Mouse (Mus musculus): ENCODE measurements at regions not wholly inside any gene's neighbourhood (a gene's known extent, or its start where the extent isn't known, plus 50 kb on each side); places are given as distances from the start of the nearest gene placed in this dataset.

DNA sequence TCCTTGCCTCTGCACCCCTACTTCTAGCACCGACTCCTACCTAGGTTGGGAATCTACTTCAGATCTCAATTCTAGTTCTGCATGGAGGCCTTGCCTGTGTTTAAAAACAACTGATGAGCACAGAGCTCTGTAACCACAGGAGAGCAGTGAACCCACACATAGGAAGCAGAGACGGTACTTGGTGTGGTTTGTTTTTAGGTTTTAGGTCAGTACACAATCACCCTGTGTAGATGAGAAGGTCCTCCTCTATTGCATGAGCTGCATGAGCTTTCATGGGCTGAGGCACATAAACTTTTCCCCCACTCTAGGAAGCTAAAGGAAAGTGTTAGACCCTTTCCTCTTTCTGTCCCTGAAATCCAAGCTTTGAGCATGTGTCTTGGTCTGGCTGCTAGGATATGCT is 390.4 kb upstream of the Nrp1 start:
- DNase-seq (ENCODE audit: low spot score in 2 of 2): no peak

GRCm38 (mm10) chr8:127973194-127973593 is 385.2 kb upstream of the Nrp1 start:
- no peak for DNase-seq (ENCODE audit: low spot score in 2 of 2)

DNA sequence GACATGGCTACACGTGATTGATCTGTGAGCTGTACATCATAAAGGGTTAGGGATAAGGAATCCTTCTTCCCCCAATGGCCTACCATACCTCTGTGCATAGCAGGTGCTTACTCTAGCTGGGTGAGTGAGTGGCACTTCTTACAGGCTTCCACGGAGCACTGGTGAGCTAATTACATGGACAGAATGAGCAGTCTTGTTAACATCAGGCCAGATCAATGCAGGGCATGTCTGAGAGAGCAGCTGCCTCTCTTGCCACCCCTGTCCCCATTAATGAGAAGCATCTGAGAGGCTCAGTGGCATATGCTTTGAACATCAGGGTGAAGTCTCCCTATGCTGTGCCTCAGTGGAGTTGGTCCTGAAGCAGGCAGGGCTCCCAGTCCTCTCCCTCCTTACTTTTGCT is 380.7 kb upstream of the Nrp1 start:
- no peak for DNase-seq (ENCODE audit: low spot score in 2 of 2)

- DNase-seq (ENCODE audit: low spot score in 2 of 2): no peak
Observed at GRCm38 (mm10) chr8:127979180-127980030, 379.0 kb upstream of the Nrp1 start.

DNA sequence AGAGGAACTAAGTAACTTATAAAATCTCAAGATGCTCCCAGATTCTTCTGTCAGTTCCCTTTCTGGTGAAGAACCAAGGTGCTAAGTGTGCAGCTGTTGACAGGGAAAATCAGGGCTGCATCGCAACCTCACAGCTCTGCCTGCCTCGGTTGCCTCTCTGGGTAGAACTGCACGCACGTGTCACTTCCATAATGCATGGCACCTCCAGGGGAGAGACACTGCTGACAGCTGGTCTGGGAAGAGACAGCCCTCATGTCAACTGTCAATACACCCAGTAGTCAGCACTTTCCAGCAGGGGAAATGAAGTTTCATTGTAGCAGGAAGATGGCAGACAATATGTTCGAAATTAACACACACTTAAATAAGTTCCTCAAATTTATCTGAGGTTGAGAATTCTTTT is 376.2 kb upstream of the Nrp1 start:
- DNase-seq (ENCODE audit: low spot score in 2 of 2): no peak

DNA sequence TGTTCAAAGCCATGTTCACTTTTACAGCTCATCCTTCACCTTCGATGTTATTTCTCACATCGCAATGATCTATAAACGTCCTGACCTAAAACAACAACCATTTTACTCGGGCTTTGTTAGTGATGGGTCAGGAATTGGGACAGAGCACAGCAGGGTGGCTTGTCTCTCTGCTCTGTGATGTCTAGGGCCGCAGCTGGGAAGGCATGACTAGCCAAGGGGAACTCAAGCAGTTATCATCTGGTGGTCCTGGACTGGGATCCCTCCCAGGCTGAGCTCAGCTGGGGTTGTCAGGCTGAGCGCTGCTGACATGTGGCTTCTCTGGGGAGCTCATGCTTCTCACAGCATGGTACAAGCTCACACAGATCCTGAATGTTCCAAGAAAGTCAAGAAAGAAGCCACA is 372.8 kb upstream of the Nrp1 start:
- no peak for DNase-seq (ENCODE audit: low spot score in 2 of 2)

GRCm38 (mm10) chr8:127988887-127989286 is 369.5 kb upstream of the Nrp1 start:
- peak in 1 of 2 experiments; percentile 43 for DNase-seq (ENCODE audit: low spot score in 2 of 2)

- DNase-seq (ENCODE audit: low spot score in 2 of 2): no peak
Observed at GRCm38 (mm10) chr8:127994898-127995297, 363.5 kb upstream of the Nrp1 start.

- no peak for DNase-seq (ENCODE audit: low spot score in 2 of 2)
Observed at GRCm38 (mm10) chr8:127995490-127995889, 362.9 kb upstream of the Nrp1 start.

GRCm38 (mm10) chr8:128002386-128002785 is 356.0 kb upstream of the Nrp1 start:
- no peak for DNase-seq (ENCODE audit: low spot score in 2 of 2)

DNA sequence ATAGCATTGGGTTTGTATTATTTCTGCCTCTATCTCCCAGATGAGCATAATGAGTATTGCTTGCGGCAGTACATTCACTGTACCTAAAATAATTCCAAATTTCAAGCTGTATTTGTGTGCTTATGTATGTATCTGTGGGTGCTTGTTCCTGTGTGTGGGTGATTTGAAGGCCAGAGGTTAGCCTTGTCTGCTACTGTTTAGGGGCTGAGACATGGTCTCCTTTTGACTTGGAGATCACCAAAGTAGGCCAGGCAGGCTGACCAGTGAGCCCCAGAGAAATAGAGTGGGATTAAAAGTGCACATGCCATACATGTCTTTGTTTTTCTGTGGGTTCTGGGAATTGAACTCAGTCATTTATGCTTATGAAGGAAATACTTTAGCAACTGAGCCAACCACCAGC is 355.6 kb upstream of the Nrp1 start:
- no peak for DNase-seq (ENCODE audit: low spot score in 2 of 2)

DNA sequence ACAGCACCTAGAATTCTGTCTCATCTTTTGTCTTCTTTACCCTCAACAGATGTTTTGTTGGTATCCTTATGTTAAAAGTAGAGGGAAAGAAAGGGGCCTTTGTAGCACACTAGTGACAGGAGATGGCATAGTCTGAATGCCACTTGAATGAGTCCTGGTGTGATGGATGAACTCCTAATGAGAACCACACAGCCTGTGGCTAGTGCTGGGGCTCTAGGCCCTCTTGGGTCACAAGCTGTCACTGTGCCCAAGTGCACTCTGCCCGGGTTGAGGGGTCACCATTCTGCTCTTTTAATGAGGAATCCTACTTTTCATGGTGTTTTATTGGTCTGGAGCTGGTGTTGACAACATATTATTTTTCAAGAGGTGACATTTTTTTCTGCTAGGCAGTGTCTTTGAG is 355.0 kb upstream of the Nrp1 start:
- no peak for DNase-seq (ENCODE audit: low spot score in 2 of 2)

DNA sequence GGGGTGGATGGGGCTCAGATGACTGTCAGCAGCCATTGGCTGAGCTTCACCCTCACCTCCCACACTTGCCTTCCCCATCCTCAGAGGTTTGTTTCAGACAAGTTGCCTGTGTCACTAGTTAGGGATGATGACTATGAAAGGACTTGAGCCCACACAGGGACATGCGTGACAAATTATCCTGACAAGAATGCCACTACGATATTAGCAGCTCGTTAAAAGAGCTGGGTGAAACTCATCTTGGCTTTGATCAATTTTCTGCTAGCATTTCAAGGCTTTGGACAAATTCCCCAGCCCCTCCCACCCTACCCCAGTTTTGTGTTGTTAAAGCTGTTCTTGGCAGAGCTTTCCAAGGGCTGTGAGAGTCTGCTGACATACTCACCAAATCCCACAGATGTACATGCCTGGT is 354.5 kb upstream of the Nrp1 start:
- peak in 1 of 2 experiments; percentile 47 for DNase-seq (ENCODE audit: low spot score in 2 of 2)

DNA sequence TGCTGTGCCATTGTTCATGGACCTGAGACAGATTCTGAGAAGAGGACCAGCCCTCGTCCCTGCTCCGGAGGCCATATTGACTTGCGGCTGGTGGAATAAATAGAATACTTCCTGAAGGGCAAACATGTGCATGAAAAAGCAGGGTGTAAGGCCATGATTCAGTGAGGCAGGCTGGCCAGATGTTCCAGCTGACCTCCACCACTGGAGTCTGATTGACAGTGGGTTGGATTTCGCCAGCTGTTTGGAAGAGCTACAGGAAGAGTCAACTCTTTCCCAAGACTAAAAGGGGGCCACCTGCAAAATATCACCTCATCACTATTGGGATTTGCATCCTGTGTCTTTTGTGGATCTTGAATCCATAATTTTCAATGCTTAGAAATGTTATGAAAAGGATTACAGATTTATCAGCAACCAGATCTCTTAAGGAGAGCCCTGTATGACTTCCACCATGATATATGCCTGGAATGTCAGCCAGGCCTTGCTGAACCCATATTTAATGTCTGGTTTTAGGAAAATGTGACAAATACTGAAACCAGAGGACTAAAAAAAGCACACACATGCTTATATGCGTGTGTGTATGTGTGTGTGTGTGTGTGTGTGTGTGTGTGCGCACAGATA is 348.9 kb upstream of the Nrp1 start:
- DNase-seq (ENCODE audit: low spot score in 2 of 2): no peak

- no peak for DNase-seq (ENCODE audit: low spot score in 2 of 2)
Observed at GRCm38 (mm10) chr8:128017171-128017570, 341.2 kb upstream of the Nrp1 start.

DNA sequence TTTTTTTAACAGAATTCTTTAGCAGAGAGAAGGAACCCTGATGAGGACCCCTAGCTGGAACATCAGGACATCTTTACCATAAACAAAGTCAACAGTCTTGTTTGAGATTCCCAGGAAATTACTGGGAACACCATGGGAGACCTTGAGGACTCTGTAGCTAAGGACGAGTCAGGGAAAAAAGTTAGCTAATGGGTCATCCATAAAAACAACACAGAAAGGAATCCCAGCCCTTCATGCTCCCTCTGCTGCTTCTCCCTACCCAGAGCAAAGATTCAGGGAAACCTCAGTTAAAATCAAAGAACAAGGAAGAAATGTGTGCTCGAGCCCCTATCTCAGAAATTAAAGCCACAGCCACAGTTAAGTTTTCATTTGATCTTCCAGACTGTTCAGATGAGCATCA is 334.7 kb upstream of the Nrp1 start:
- no peak for DNase-seq (ENCODE audit: low spot score in 2 of 2)

DNA sequence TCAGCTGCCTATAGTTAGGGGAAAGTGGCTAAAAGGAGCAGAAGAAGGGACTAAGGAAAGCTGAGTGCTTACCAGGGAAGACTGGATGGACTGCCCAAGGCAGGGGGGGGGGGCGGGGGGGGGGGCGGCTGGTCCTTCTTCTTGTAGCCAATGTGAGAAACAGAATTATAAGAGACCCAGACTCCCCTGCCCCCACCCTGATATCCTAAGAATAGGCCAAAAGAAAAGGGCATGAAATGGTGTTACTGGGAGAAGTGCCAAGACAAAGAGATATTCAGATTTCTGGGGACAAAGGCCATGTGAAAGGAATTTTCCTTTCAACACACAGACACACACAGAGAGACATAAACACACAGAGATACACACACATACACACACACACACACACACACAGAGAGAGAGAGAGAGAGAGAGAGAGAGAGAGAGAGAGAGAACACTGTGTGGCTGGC is 333.6 kb upstream of the Nrp1 start:
- no peak for DNase-seq (ENCODE audit: low spot score in 2 of 2)

- DNase-seq (ENCODE audit: low spot score in 2 of 2): peak; percentile 29 to 60
Observed at GRCm38 (mm10) chr8:128025251-128025856, 333.1 kb upstream of the Nrp1 start.

GRCm38 (mm10) chr8:128026981-128027380 is 331.4 kb upstream of the Nrp1 start:
- DNase-seq (ENCODE audit: low spot score in 2 of 2): no peak

GRCm38 (mm10) chr8:128030335-128031280 is 327.8 kb upstream of the Nrp1 start:
- DNase-seq (ENCODE audit: low spot score in 2 of 2): peak; percentile 37 to 59

DNA sequence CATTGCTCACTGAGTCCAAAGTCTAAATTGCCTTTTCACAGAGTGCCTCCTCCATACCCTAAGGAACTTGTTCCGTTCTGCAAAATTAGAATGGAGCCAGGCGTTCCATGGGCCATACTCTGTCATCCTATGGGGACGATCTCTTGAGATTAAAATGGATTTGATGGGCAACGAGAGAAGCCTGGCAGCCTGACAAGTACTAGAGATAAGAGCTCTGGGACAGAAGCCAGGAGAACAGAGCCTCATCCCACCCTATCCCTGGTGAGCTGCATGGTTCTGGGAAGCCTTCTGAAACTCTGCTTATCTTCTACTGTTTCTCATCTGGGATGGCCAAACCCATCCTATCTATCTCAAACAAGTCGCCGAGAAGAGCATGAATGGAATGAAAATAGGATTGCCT is 324.3 kb upstream of the Nrp1 start:
- no peak for DNase-seq (ENCODE audit: low spot score in 2 of 2)
